Mouse (Mus musculus): ENCODE measurements around the gene Dmbt1.
"Not testable (repeated sequence)": the region's sequence is repeated elsewhere in the genome, so short reads cannot be mapped to it uniquely, and the experiment has no call there.

Dmbt1 gene

GRCm38 (mm10) chr7:131054808-131055370, 23.0 kb downstream of the Dmbt1 start:
- DNase-seq = no peak

GRCm38 (mm10) chr7:131057918-131058317, 26.1 kb downstream of the Dmbt1 start:
- not testable (repeated sequence) for DNase-seq

- DNase-seq = not testable (repeated sequence)
Observed at GRCm38 (mm10) chr7:131059808-131060207, 28.0 kb downstream of the Dmbt1 start.

GRCm38 (mm10) chr7:131062541-131062940, 30.7 kb downstream of the Dmbt1 start:
- no peak for DNase-seq

- not testable (repeated sequence) for DNase-seq
Observed at GRCm38 (mm10) chr7:131068191-131068590, 36.3 kb downstream of the Dmbt1 start.

GRCm38 (mm10) chr7:131073476-131073875, 41.6 kb downstream of the Dmbt1 start:
- not testable (repeated sequence) for DNase-seq

GRCm38 (mm10) chr7:131074098-131074497, 42.2 kb downstream of the Dmbt1 start:
- DNase-seq = not testable (repeated sequence)

- no peak for DNase-seq
Observed at GRCm38 (mm10) chr7:131075956-131076355, 44.1 kb downstream of the Dmbt1 start.

GRCm38 (mm10) chr7:131082403-131082802, 50.5 kb downstream of the Dmbt1 start:
- DNase-seq = not testable (repeated sequence)

- DNase-seq = peak; percentile 57
Observed at GRCm38 (mm10) chr7:131112486-131112885, 80.6 kb downstream of the Dmbt1 start.

- DNase-seq = no peak
Observed at GRCm38 (mm10) chr7:131113676-131114075, 81.8 kb downstream of the Dmbt1 start.

- DNase-seq = peak; percentile 10
Observed at GRCm38 (mm10) chr7:131114434-131114833, 82.6 kb downstream of the Dmbt1 start.

- no peak for DNase-seq
Observed at GRCm38 (mm10) chr7:131122210-131122807, 90.5 kb downstream of the Dmbt1 start.

GRCm38 (mm10) chr7:131130021-131130420, 98.2 kb downstream of the Dmbt1 start:
- no peak for DNase-seq

- no peak for DNase-seq
Observed at GRCm38 (mm10) chr7:131133181-131133580, 101.3 kb downstream of the Dmbt1 start.

GRCm38 (mm10) chr7:131146214-131146613, 114.4 kb downstream of the Dmbt1 start, which contains the start of gene 4933402N03Rik:
Gene 4933402N03Rik (minus strand): TSS chr7:131146314.
- no peak for DNase-seq

GRCm38 (mm10) chr7:131150179-131150578, 118.3 kb downstream of the Dmbt1 start:
- no peak for DNase-seq

- DNase-seq = no peak
Observed at GRCm38 (mm10) chr7:131153044-131153443, 121.2 kb downstream of the Dmbt1 start.

GRCm38 (mm10) chr7:131162251-131162650, 130.4 kb downstream of the Dmbt1 start:
- no peak for DNase-seq

- no peak for DNase-seq
Observed at GRCm38 (mm10) chr7:131167771-131168170, 135.9 kb downstream of the Dmbt1 start.

- DNase-seq = no peak
Observed at GRCm38 (mm10) chr7:131169099-131169498, 137.2 kb downstream of the Dmbt1 start.
